Mouse (Mus musculus) retina, embryonic 14.5 days (tissue): ENCODE results near the gene Tmem106a.

Experiments
- DNase-seq: peaks from one replicate; pipeline ENCODE4 v3.0.0-alpha.2; 2015; ENCODE audit warnings: low spot score

Gene Tmem106a

DNA sequence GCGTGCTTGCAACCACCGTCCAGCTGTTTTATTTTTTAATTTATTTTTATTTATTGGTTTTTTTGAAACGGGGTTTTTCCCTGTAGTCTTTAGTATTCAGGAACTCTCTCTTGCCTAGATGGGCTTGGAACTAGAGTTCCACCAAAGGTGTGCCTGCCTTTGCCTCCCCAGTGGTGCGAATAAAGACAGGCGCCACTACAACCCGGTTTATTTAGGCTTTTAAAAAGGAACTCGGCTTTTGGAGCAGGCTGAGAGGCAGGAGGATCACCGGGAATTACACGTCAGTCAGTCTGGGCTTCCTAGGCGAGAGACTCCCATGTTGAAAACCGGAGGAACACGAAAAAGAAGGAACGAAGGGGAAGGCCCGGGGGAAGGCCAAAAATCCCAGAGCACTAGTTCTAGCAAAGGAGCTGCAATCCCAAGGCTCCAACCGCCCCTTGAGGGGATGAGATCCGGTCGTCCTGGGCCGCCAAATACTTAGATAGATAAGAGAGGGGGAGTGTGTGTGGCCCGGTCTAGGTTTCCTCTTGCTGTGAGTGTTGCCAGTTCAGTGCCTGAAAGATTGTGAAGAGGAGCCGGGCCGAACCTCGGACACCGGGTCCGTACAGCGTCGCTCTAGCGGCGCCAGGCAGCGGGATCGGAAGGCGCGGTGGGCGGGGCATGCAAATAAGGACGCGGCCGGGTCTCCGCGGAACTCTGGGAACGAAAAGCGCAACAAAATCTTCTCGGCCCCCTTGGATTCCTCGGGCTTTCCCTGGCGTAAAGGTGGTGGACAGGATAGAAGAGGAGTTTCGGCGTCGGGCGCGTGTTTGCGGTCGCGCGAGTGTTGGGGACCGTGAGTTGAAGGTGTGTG lies 59.0 kb downstream of the Tmem106a start:
- DNase-seq = peak; percentile 79
